Mouse (Mus musculus) forelimb bud, embryonic 11.5 days (tissue): ENCODE data around the gene 4931414P19Rik.
"Not testable (repeated sequence)": the region's sequence is repeated elsewhere in the genome, so short reads cannot be mapped to it uniquely, and the experiment has no call there.

Experiments
- DNase-seq: peaks from one replicate; pipeline ENCODE4 v3.0.0-alpha.2; 2012; ENCODE audit warnings: low read depth, low spot score

Gene 4931414P19Rik

GRCm38 (mm10) chr14:54628103-54628502 lies 22.3 kb upstream of the 4931414P19Rik start:
- no peak for DNase-seq

GRCm38 (mm10) chr14:54624976-54625375 lies 19.2 kb upstream of the 4931414P19Rik start:
- no peak for DNase-seq

- DNase-seq: no peak
These were observed 17.5 kb upstream of the 4931414P19Rik start for GRCm38 (mm10) chr14:54623334-54623733.

GRCm38 (mm10) chr14:54621133-54621532 lies 15.3 kb upstream of the 4931414P19Rik start, which contains the start of gene Psmb11:
Psmb11 (plus strand) TSS chr14:54621433.
- no peak for DNase-seq

GRCm38 (mm10) chr14:54617897-54618365 lies 12.1 kb upstream of the 4931414P19Rik start, which contains the start of gene Psmb5:
Psmb5 (minus strand) TSS chr14:54618022.
- DNase-seq: peak; percentile 91

- no peak for DNase-seq
These were observed 11.5 kb upstream of the 4931414P19Rik start for GRCm38 (mm10) chr14:54617152-54617896.

- DNase-seq: no peak
These were observed 10.5 kb upstream of the 4931414P19Rik start for GRCm38 (mm10) chr14:54616226-54616825.

- DNase-seq: not testable (repeated sequence)
These were observed 8.3 kb upstream of the 4931414P19Rik start for GRCm38 (mm10) chr14:54614130-54614529.

- DNase-seq: no peak
These were observed 4.9 kb upstream of the 4931414P19Rik start for GRCm38 (mm10) chr14:54610648-54611047.

- DNase-seq: no peak
These were observed 4.2 kb upstream of the 4931414P19Rik start for GRCm38 (mm10) chr14:54609962-54610361.

GRCm38 (mm10) chr14:54609245-54609644 lies 3.5 kb upstream of the 4931414P19Rik start:
- no peak for DNase-seq

- no peak for DNase-seq
These were observed 1.4 kb upstream of the 4931414P19Rik start for GRCm38 (mm10) chr14:54607226-54607625.

- DNase-seq: no peak
These were observed 2.1 kb downstream of the 4931414P19Rik start for GRCm38 (mm10) chr14:54603686-54604085.

GRCm38 (mm10) chr14:54603038-54603654 lies 2.6 kb downstream of the 4931414P19Rik start:
- peak; percentile 95 for DNase-seq

GRCm38 (mm10) chr14:54602613-54603012 lies 3.2 kb downstream of the 4931414P19Rik start:
- DNase-seq: no peak

- DNase-seq: no peak
These were observed 4.2 kb downstream of the 4931414P19Rik start for GRCm38 (mm10) chr14:54601601-54602000.

- no peak for DNase-seq
These were observed 8.7 kb downstream of the 4931414P19Rik start for GRCm38 (mm10) chr14:54597084-54597483.

GRCm38 (mm10) chr14:54594631-54595414 lies 11.0 kb downstream of the 4931414P19Rik start:
- DNase-seq: no peak

GRCm38 (mm10) chr14:54594055-54594454 lies 11.7 kb downstream of the 4931414P19Rik start:
- no peak for DNase-seq

- no peak for DNase-seq
These were observed 13.4 kb downstream of the 4931414P19Rik start for GRCm38 (mm10) chr14:54592319-54592934.

- no peak for DNase-seq
These were observed 14.7 kb downstream of the 4931414P19Rik start for GRCm38 (mm10) chr14:54591056-54591455.
